Mouse (Mus musculus): ENCODE results near the gene Gm20388. TPM values are rescaled to one million over a fixed set of nuclear protein-coding genes. Genes with fewer than 3 reads are reported as not detected.
A peak's percentile ranks its signal among the peaks of the same experiment; 100 is the strongest.

Gm20388 gene
- total and polyA plus RNA-seq, 2 experiments from 2014 or later: 17.3 TPM; not detected in 1

DNA sequence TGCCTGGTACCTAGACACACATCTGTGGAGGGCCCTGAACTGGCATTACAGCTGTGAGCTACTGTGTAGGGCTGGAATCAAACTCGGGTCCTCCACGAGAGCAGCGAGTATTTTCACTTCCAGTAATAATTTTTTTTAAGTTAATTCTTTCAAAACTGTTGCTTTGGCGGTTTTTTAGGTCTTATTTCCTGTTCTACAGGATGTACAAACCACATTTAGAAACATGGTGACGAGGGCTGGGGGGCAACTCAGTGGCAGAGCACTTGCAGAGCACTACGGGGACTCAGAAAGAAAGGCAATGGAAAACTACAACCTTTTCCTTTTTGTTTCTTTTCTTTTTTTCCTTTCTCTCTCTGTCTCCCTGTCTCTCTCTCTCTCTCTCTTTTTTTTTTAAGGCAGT is 3123.5 kb downstream of the Gm20388 start:
- no peaks in the 10 kb centered on the region for H3K27me3 ChIP-seq (ENCODE audit: control insufficient read depth, insufficient read depth, low read length)
- H3K4me3 ChIP-seq (ENCODE audit: low read depth, low read length): no peak overlapping the region
- no peak for DNase-seq (ENCODE audit: low spot score)
- H3K4me2 ChIP-seq (ENCODE audit: low read depth, low read length): peak overlapping the region; percentile 12; the same call in 1 of the 2 replicates
- no peaks in the 10 kb centered on the region for H3K36me3 ChIP-seq (replicated peaks; ENCODE audit: control insufficient read depth, insufficient read depth, low read length)
- WGBS: 54% methylated on average over 6 of the region's 6 CpGs
- H3K4me1 ChIP-seq (ENCODE audit: control insufficient read depth, insufficient read depth): peaks cover 30% of the 10 kb centered on the region
- TF ChIP-seq CTCF (IDR thresholded peaks at IDR 0.05; ENCODE audit: low read depth) (no peak), EP300 (IDR thresholded peaks at IDR 0.05; ENCODE audit: low read depth) (no peak)
- H3K27ac ChIP-seq (ENCODE audit: low read depth): peak overlapping the region; percentile 65; the same call in 1 of the 2 replicates
- H3K9me3 ChIP-seq (replicated peaks; ENCODE audit: control insufficient read depth, low read length): no peaks in the 10 kb centered on the region
- no peak for ATAC-seq (ENCODE audit: insufficient read depth, low read depth)
- no peak overlapping the region for H3K9ac ChIP-seq (replicated peaks; ENCODE audit: low read depth, low read length)

DNA sequence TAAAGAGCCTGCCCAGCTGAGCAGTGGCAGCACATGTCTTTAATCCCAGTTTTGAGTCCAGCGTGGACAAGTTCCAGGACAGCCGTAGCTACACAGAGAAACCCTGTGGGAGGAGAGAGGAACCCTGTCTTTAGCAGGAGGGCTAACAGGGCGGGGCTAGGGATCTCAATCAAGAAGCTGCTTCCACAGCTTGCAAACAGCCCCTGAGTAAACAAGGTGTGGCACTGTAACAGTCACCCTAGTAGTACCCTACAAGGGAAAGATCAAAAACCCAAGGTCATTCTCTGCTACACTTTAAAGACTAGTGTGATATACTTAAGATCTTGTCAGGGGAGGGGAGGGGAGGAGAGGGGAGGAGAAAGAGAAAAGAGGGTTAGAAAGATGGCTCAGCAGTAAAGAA is 3126.3 kb downstream of the Gm20388 start:
- no peak for TF ChIP-seq EP300 (IDR thresholded peaks at IDR 0.05; ENCODE audit: low read depth)
- TF ChIP-seq CTCF (IDR thresholded peaks at IDR 0.05; ENCODE audit: low read depth): no peak
- H3K4me3 ChIP-seq (ENCODE audit: low read depth, low read length): no peak overlapping the region
- no peak for ATAC-seq (ENCODE audit: insufficient read depth, low read depth)
- no peak for DNase-seq (ENCODE audit: low spot score)
- no peak overlapping the region for H3K9ac ChIP-seq (replicated peaks; ENCODE audit: low read depth, low read length)
- H3K27me3 ChIP-seq (ENCODE audit: control insufficient read depth, insufficient read depth, low read length): no peaks in the 10 kb centered on the region
- peaks cover 45% of the 10 kb centered on the region for H3K4me1 ChIP-seq (ENCODE audit: control insufficient read depth, insufficient read depth)
- peak overlapping the region; percentile 55 for H3K27ac ChIP-seq (ENCODE audit: low read depth)
- no peak overlapping the region for H3K4me2 ChIP-seq (ENCODE audit: low read depth, low read length)
- WGBS: 34% methylated on average over 3 of the region's 3 CpGs
- H3K9me3 ChIP-seq (replicated peaks; ENCODE audit: control insufficient read depth, low read length): no peaks in the 10 kb centered on the region
- H3K36me3 ChIP-seq (replicated peaks; ENCODE audit: control insufficient read depth, insufficient read depth, low read length): no peaks in the 10 kb centered on the region

DNA sequence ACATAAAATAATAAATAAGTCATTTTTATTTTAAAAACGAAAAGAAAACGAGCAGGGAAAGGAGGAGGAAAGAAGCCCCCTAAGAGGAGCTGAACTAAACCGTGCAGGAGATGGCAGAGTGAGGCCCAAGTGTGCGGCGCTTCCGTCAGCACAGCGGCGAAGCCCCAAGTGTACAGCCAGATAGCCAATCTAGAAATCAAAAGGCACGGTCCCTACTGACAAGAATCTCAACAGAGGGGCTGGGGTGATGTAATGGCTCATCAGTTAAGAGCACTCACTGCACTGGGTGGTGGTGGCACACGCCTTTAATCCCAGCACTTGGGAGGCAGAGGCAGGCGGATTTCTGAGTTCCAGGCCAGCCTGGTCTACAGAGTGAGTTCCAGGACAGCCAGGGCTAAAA is 3126.8 kb downstream of the Gm20388 start:
- 82% methylated on average over 11 of the region's 11 CpGs for WGBS
- no peak for DNase-seq (ENCODE audit: low spot score)
- Histone ChIP-seq H3K36me3 (replicated peaks; ENCODE audit: control insufficient read depth, insufficient read depth, low read length) (no peaks in the 10 kb centered on the region), H3K9ac (replicated peaks; ENCODE audit: low read depth, low read length) (no peak overlapping the region), H3K4me2 (ENCODE audit: low read depth, low read length) (no peak overlapping the region), H3K27me3 (ENCODE audit: control insufficient read depth, insufficient read depth, low read length) (no peaks in the 10 kb centered on the region), H3K9me3 (replicated peaks; ENCODE audit: control insufficient read depth, low read length) (no peaks in the 10 kb centered on the region), H3K4me1 (ENCODE audit: control insufficient read depth, insufficient read depth) (peaks cover 45% of the 10 kb centered on the region), H3K4me3 (ENCODE audit: low read depth, low read length) (no peak overlapping the region), H3K27ac (ENCODE audit: low read depth) (peak overlapping the region; percentile 55)
- ATAC-seq (ENCODE audit: insufficient read depth, low read depth): no peak
- TF ChIP-seq EP300 (IDR thresholded peaks at IDR 0.05; ENCODE audit: low read depth): no peak
- TF ChIP-seq CTCF (IDR thresholded peaks at IDR 0.05; ENCODE audit: low read depth): no peak

DNA sequence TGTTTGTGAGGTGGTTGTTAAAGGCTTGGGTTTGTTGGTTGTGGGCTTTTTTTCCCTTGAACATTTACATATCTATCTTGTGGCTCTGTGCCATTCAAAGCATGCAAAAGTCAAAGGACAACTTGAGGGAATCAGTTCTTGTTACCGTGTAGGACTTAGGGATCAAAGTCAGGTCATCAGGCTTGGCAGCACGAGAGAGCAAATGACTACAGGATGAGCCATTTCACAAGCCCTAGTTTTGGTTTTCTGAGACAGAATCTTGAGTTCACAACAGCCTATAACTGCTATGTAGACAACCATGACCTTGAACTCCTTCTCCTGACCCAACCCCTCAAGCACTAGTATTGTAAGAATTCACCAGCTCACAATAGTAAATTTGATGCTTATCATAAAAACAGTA is 3127.7 kb downstream of the Gm20388 start:
- no peak for ATAC-seq (ENCODE audit: insufficient read depth, low read depth)
- no peak overlapping the region for H3K4me3 ChIP-seq (ENCODE audit: low read depth, low read length)
- WGBS: 10% methylated on average over 2 of the region's 2 CpGs

DNA sequence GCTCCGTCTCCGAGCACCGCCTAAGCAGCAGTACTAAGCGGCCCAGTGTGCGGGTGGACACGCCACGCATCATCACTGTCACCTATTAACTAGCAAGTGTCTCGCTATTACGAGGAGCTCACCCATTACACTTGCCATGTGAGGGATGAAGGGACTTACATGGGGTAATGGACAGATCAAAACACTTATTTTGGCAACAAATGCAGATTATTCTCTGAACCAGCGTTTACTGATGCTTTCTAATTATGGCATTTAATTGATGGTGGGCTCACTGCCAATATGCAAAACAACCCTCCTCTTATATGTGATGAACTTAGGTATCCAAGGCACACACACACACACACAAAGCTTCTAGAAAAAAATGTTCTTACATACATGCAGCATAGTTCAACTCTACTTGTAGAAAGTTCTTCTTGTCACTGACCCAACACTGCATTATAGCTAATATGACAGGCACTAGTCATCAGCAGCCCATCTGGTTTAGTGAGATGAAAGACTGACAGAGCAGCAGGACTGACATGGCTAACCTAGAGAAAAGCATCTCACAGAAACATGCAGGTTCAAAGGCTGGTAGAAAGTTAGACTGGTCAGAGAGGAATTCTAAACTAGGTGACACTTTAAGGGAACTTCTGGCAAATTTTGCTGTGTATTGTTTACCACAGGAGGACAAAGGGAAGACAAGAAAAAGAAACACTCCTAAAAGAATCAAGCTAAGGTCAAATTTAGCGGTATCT is 3128.9 kb downstream of the Gm20388 start:
- H3K27me3 ChIP-seq (ENCODE audit: control insufficient read depth, insufficient read depth, low read length): no peaks in the 10 kb centered on the region
- H3K4me1 ChIP-seq (ENCODE audit: control insufficient read depth, insufficient read depth): peaks cover 48% of the 10 kb centered on the region
- TF ChIP-seq CTCF (IDR thresholded peaks at IDR 0.05; ENCODE audit: low read depth) (no peak), EP300 (IDR thresholded peaks at IDR 0.05; ENCODE audit: low read depth) (no peak)
- 0 out of 2 replicates have a peak overlapping the region, but pooled peaks have one; percentile 93 for H3K27ac ChIP-seq (ENCODE audit: low read depth)
- H3K36me3 ChIP-seq (replicated peaks; ENCODE audit: control insufficient read depth, insufficient read depth, low read length): no peaks in the 10 kb centered on the region
- no peak overlapping the region; the same call in 1 of the 2 replicates for H3K4me3 ChIP-seq (ENCODE audit: low read depth, low read length)
- no peak overlapping the region; the same call in 1 of the 2 replicates for H3K9ac ChIP-seq (replicated peaks; ENCODE audit: low read depth, low read length)
- no peak for DNase-seq (ENCODE audit: low spot score)
- ATAC-seq (ENCODE audit: insufficient read depth, low read depth): no peak
- peak overlapping the region; percentile 79; the same call in 1 of the 2 replicates for H3K4me2 ChIP-seq (ENCODE audit: low read depth, low read length)
- WGBS: 67% methylated on average over 11 of the region's 11 CpGs
- H3K9me3 ChIP-seq (replicated peaks; ENCODE audit: control insufficient read depth, low read length): no peaks in the 10 kb centered on the region

More for the DNA sequence above, 3127.7 kb downstream of the Gm20388 start:
- no peak for DNase-seq (ENCODE audit: low spot score)
- TF ChIP-seq CTCF (IDR thresholded peaks at IDR 0.05; ENCODE audit: low read depth) (no peak), EP300 (IDR thresholded peaks at IDR 0.05; ENCODE audit: low read depth) (no peak)
- Histone ChIP-seq H3K4me1 (ENCODE audit: control insufficient read depth, insufficient read depth) (peaks cover 48% of the 10 kb centered on the region), H3K9ac (replicated peaks; ENCODE audit: low read depth, low read length) (no peak overlapping the region), H3K9me3 (replicated peaks; ENCODE audit: control insufficient read depth, low read length) (no peaks in the 10 kb centered on the region), H3K27me3 (ENCODE audit: control insufficient read depth, insufficient read depth, low read length) (no peaks in the 10 kb centered on the region), H3K4me2 (ENCODE audit: low read depth, low read length) (no peak overlapping the region), H3K27ac (ENCODE audit: low read depth) (no peak overlapping the region), H3K36me3 (replicated peaks; ENCODE audit: control insufficient read depth, insufficient read depth, low read length) (no peaks in the 10 kb centered on the region)
